In genomic region chr7:3304298-3304697, GRCm38 (mm10) we compare ENCODE assay signal across 10 mouse cellular contexts. TPM values are rescaled to one million over a fixed set of nuclear protein-coding genes. Genes with fewer than 3 reads are reported as not detected.
DNase-seq lines count a peak whose midpoint lies in the region; ATAC-seq and TF ChIP-seq lines count a peak whose summit lies in the region.
"Had no signal": no experiment of that assay in that cellular context is flagged by ENCODE, and none has a peak within 500 bp of the region (broad histone marks: within the 10 kb centered on the region; RNA-seq: fewer than 3 reads in every experiment).

No protein-coding gene starts in this region.

- H3K27me3 ChIP-seq in heart, embryonic 10.5 days (ENCODE audit: insufficient read depth, poor library complexity, severe bottlenecking), result peaks cover 40% of the 10 kb centered on the region
- no peaks in the 10 kb centered on the region for H3K27me3 ChIP-seq in ES-Bruce4 (ENCODE audit: control insufficient read depth, insufficient read depth, low read length, poor library complexity, severe bottlenecking)
- H3K27me3 ChIP-seq in forebrain, embryonic 14.5 days (replicated peaks; ENCODE audit: control insufficient read depth, insufficient read depth, low read length), result peaks cover 13% of the 10 kb centered on the region
- H3K27me3 ChIP-seq in limb, embryonic 12.5 days, result peaks cover 71% of the 10 kb centered on the region

- H3K4me2 ChIP-seq in forebrain, embryonic 14.5 days (ENCODE audit: low read length), result peak overlapping the region; percentile 93
- peak overlapping the region; percentile 63 for H3K4me2 ChIP-seq in limb, embryonic 12.5 days

- TF ChIP-seq POLR2A in ES-Bruce4 (IDR thresholded peaks at IDR 0.05; ENCODE audit: insufficient read depth, low read length), result no peak

- H3K36me3 ChIP-seq in heart, embryonic 10.5 days, result peaks cover 11% of the 10 kb centered on the region
- peaks cover 6% of the 10 kb centered on the region for H3K36me3 ChIP-seq in ES-Bruce4 (ENCODE audit: control insufficient read depth, insufficient read depth, low read length, poor library complexity, severe bottlenecking)
- H3K36me3 ChIP-seq in forebrain, embryonic 14.5 days (ENCODE audit: control insufficient read depth, insufficient read depth, low read length), result no peaks in the 10 kb centered on the region
- H3K36me3 ChIP-seq in limb, embryonic 12.5 days, result peaks cover 9% of the 10 kb centered on the region; the same call in 1 of the 2 replicates

- H3K9me3 ChIP-seq in heart, embryonic 10.5 days, result no peaks in the 10 kb centered on the region
- H3K9me3 ChIP-seq in ES-Bruce4 (replicated peaks; ENCODE audit: control insufficient read depth, insufficient read depth, low read length, poor library complexity, severe bottlenecking), result no peaks in the 10 kb centered on the region
- H3K9me3 ChIP-seq in forebrain, embryonic 14.5 days (replicated peaks; ENCODE audit: control insufficient read depth, low read length), result no peaks in the 10 kb centered on the region
- no peaks in the 10 kb centered on the region for H3K9me3 ChIP-seq in limb, embryonic 12.5 days
- H3K9me3 ChIP-seq: embryonic facial prominence, embryonic 13.5 days had no signal

- no peak overlapping the region; the same call in 1 of the 2 replicates for H3K9ac ChIP-seq in ES-Bruce4 (ENCODE audit: low read depth, poor library complexity, severe bottlenecking)
- peak overlapping the region; percentile 57; the same call in 1 of the 2 replicates for H3K9ac ChIP-seq in forebrain, embryonic 14.5 days (ENCODE audit: low read length)
- no peak overlapping the region for H3K9ac ChIP-seq in limb, embryonic 12.5 days (replicated peaks)

- H3K4me3 ChIP-seq in heart, embryonic 10.5 days, result peak overlapping the region; percentile 60; the same call in 1 of the 2 replicates
- peak overlapping the region; percentile 69; the same call in 1 of the 2 replicates for H3K4me3 ChIP-seq in ES-Bruce4 (ENCODE audit: low read depth, low read length)
- peak overlapping the region; percentile 37; the same call in 1 of the 2 replicates for H3K4me3 ChIP-seq in forebrain, embryonic 14.5 days (ENCODE audit: low read depth, low read length)
- no peak overlapping the region; the same call in 1 of the 2 replicates for H3K4me3 ChIP-seq in limb, embryonic 12.5 days (replicated peaks)

- 6% methylated on average over 10 of the region's 10 CpGs for WGBS in heart, embryonic 10.5 days
- 5% methylated on average over 10 of the region's 10 CpGs for WGBS in forebrain, embryonic 14.5 days
- 6% methylated on average over 9 of the region's 10 CpGs for WGBS in limb, embryonic 12.5 days

- no peak for TF ChIP-seq EP300 in ES-Bruce4 (IDR thresholded peaks at IDR 0.05; ENCODE audit: insufficient read depth, low read depth, low read length)

- ATAC-seq in forebrain, embryonic 14.5 days, result peak; percentile 27; the same call in 1 of the 2 replicates
- no peak for ATAC-seq in limb, embryonic 12.5 days (ENCODE audit: insufficient number of reproducible peaks, insufficient read depth, low FRiP score, low TSS enrichment, low read depth)

- TF ChIP-seq CTCF in ES-Bruce4 (IDR thresholded peaks at IDR 0.05; ENCODE audit: low read depth, low read length), result no peak

- H3K27ac ChIP-seq in heart, embryonic 10.5 days, result no peak overlapping the region
- H3K27ac ChIP-seq in ES-Bruce4 (ENCODE audit: insufficient read depth, low read length), result no peak overlapping the region
- no peak overlapping the region for H3K27ac ChIP-seq in forebrain, embryonic 14.5 days (ENCODE audit: low read depth, low read length)
- H3K27ac ChIP-seq in limb, embryonic 12.5 days, result no peak overlapping the region
- H3K27ac ChIP-seq: embryonic facial prominence, embryonic 13.5 days had no signal

- DNase-seq in heart, embryonic 10.5 days (ENCODE audit: low spot score), result no peak
- DNase-seq in heart, adult 9 months (ENCODE audit: low spot score in 2 of 2), result no peak
- peak; percentile 19 for DNase-seq in forebrain, embryonic 14.5 days (ENCODE audit: low spot score)
- DNase-seq in spleen, adult 18-20 months, result peak; percentile 61 to 66
- no peak for DNase-seq in gastrocnemius, postnatal 4 days (ENCODE audit: low spot score in 2 of 2)
- DNase-seq in lung, postnatal 25 days (ENCODE audit: low spot score), result no peak

- H3K4me1 ChIP-seq in heart, embryonic 10.5 days, result peaks cover 26% of the 10 kb centered on the region
- peaks cover 2% of the 10 kb centered on the region for H3K4me1 ChIP-seq in ES-Bruce4 (ENCODE audit: control insufficient read depth, insufficient read depth, low read length)
- peaks cover 17% of the 10 kb centered on the region for H3K4me1 ChIP-seq in forebrain, embryonic 14.5 days (ENCODE audit: control insufficient read depth, insufficient read depth, low read length)
- H3K4me1 ChIP-seq in limb, embryonic 12.5 days (replicated peaks), result peaks cover 29% of the 10 kb centered on the region

RNA-seq across cellular contexts. Expression of gene Prkcg, which starts 15.3 kb away (rescaled TPM):
- polyA plus RNA-seq in heart, embryonic 10.5 days (2016; fragmentation: Nextera tagmentation; extraction: Ambion mirVana), result 0.16 and 0.35 TPM in 2 replicates
- 3.0 and 3.4 TPM in 2 replicates for polyA plus RNA-seq in ES-Bruce4 (2011; ENCODE audit: insufficient read depth, insufficient read length, low read depth, missing spikeins)
- 0.43 and 1.2 TPM in 2 replicates for polyA plus RNA-seq in forebrain, embryonic 14.5 days (2014; fragmentation: Nextera tagmentation; extraction: Ambion mirVana)
- 3.8 TPM in 1 of 2 replicates, not detected in the other for polyA plus RNA-seq in limb, embryonic 12.5 days (2016; fragmentation: Nextera tagmentation; extraction: Ambion mirVana)
- total RNA-seq in gastrocnemius, postnatal 4 days (2021), result 1 to 10 TPM; 2.5 to 4.6 TPM

RNA-seq across cellular contexts. Expression of gene Myadm, which starts 15.4 kb away (rescaled TPM):
- 127 and 180 TPM in 2 replicates for polyA plus RNA-seq in heart, embryonic 10.5 days (2016; fragmentation: Nextera tagmentation; extraction: Ambion mirVana)
- 214 and 225 TPM in 2 replicates for polyA plus RNA-seq in ES-Bruce4 (2011; ENCODE audit: insufficient read depth, insufficient read length, low read depth, missing spikeins)
- 19.8 and 23.6 TPM in 2 replicates for polyA plus RNA-seq in forebrain, embryonic 14.5 days (2014; fragmentation: Nextera tagmentation; extraction: Ambion mirVana)
- polyA plus RNA-seq in limb, embryonic 12.5 days (2016; fragmentation: Nextera tagmentation; extraction: Ambion mirVana), result 24.9 and 29.3 TPM in 2 replicates
- 100 to 1,000 TPM; 195 to 196 TPM for total RNA-seq in gastrocnemius, postnatal 4 days (2021)

RNA-seq across cellular contexts. Expression of gene Cacng7, which starts 28.5 kb away (rescaled TPM):
- polyA plus RNA-seq in heart, embryonic 10.5 days (2016; fragmentation: Nextera tagmentation; extraction: Ambion mirVana), result 0.22 and 1.3 TPM in 2 replicates
- 57.6 and 60.5 TPM in 2 replicates for polyA plus RNA-seq in ES-Bruce4 (2011; ENCODE audit: insufficient read depth, insufficient read length, low read depth, missing spikeins)
- polyA plus RNA-seq in forebrain, embryonic 14.5 days (2014; fragmentation: Nextera tagmentation; extraction: Ambion mirVana), result 3.3 and 3.8 TPM in 2 replicates
- 3.0 and 3.1 TPM in 2 replicates for polyA plus RNA-seq in limb, embryonic 12.5 days (2016; fragmentation: Nextera tagmentation; extraction: Ambion mirVana)
- total RNA-seq in gastrocnemius, postnatal 4 days (2021), result 10 to 100 TPM; 18.9 to 20.5 TPM

RNA-seq across cellular contexts. Expression of gene Nlrp12, which starts 54.8 kb away (rescaled TPM):
- 0.06 TPM in 1 of 2 replicates, not detected in the other for polyA plus RNA-seq in heart, embryonic 10.5 days (2016; fragmentation: Nextera tagmentation; extraction: Ambion mirVana)
- 0.20 TPM in 1 of 2 replicates, not detected in the other for polyA plus RNA-seq in ES-Bruce4 (2011; ENCODE audit: insufficient read depth, insufficient read length, low read depth, missing spikeins)
- not detected in 2 replicates for polyA plus RNA-seq in forebrain, embryonic 14.5 days (2014; fragmentation: Nextera tagmentation; extraction: Ambion mirVana)
- polyA plus RNA-seq in limb, embryonic 12.5 days (2016; fragmentation: Nextera tagmentation; extraction: Ambion mirVana), result not detected in 2 replicates
- not detected for total RNA-seq in gastrocnemius, postnatal 4 days (2021)
- polyA plus RNA-seq: embryonic facial prominence, embryonic 13.5 days; limb, embryonic 14.5 days had no signal

Comparison
In these comparisons a context has a peak if more than half of its experiments do, and no peak if none do; other contexts are left out.
1. DNase-seq: peak in forebrain, embryonic 14.5 days (single experiment) and spleen, adult 18-20 months (2 of 2); none in heart, embryonic 10.5 days (single experiment), heart, adult 9 months (0 of 2), gastrocnemius, postnatal 4 days (0 of 2) and lung, postnatal 25 days (single experiment).
2. RNA of gene Cacng7, which starts 28.5 kb away (polyA plus RNA-seq): 57.6 to 60.5 TPM in ES-Bruce4; 3.3 to 3.8 TPM in forebrain, embryonic 14.5 days, 3.0 to 3.1 TPM in limb, embryonic 12.5 days and 0.22 to 1.3 TPM in heart, embryonic 10.5 days; every median in the first group is over 10 times any median in the second.